Mouse (Mus musculus): ENCODE measurements around the gene Ift57. TPM values are rescaled to one million over a fixed set of nuclear protein-coding genes. Genes with fewer than 3 reads are reported as not detected.

Ift57 gene
- polyA plus RNA-seq, 1 experiment from 2014 or later = 43.7 TPM

DNA sequence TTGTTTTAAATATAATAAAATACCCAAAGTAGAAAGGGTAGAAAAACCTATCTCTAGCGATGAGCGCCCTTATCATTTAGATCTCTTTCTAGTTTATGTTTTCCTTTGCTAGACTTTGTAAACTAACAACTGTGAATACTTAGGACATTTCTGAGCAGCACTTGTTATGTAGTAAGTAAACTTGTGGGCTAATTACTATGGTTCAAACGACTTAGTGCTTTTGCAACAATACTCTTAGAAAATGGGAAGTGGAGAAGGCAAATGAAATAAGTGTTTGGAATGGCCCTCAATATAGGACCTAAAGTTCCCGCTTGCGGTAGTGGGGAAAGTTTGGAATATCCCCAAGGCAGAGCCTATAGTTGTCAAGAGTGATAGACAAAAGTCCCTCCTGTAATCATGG, 788 bp downstream of the Ift57 start:
- Histone ChIP-seq H3K27me3 (ENCODE audit: control insufficient read depth, insufficient read depth, low read depth, low read length) (no peaks in the 10 kb centered on the region), H3K27ac (ENCODE audit: low read length) (no peak overlapping the region), H3K9me3 (replicated peaks; ENCODE audit: control insufficient read depth, low read length, poor library complexity, severe bottlenecking) (no peaks in the 10 kb centered on the region), H3K36me3 (ENCODE audit: control insufficient read depth, insufficient read depth, low read length) (no peaks in the 10 kb centered on the region), H3K4me1 (ENCODE audit: control insufficient read depth, insufficient read depth, low read length) (peaks cover 18% of the 10 kb centered on the region), H3K4me2 (ENCODE audit: low read length) (peak overlapping the region; percentile 86), H3K9ac (ENCODE audit: low read depth, low read length) (no peak overlapping the region), H3K4me3 (ENCODE audit: low read depth, low read length) (peak overlapping the region; percentile 87)
- ATAC-seq = no peak
- 27% methylated on average over 5 of the region's 5 CpGs for WGBS

DNA sequence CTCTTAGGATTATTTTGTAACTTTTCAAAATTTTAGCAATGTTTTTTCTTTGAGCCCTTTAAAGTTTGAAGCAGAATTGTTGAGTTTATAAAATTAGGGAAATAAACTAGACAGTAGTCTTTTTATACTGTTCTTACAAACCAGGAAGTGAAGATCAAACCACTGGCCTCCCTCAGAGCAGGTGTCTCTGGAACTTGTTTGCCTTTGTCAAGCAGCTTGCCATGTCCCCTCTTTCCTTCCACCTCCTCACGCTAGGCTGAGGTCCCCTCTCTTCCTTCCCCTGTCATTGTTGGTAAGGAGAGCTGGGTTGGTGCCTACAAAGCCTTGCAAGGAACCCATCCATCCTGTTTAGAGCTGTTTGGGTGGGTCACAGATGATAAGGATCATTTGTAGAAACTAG, 9.0 kb downstream of the Ift57 start:
- no peak overlapping the region for H3K27ac ChIP-seq (ENCODE audit: low read length)
- H3K9ac ChIP-seq (ENCODE audit: low read depth, low read length) = no peak overlapping the region
- H3K9me3 ChIP-seq (replicated peaks; ENCODE audit: control insufficient read depth, low read length, poor library complexity, severe bottlenecking) = no peaks in the 10 kb centered on the region
- no peak overlapping the region for H3K4me2 ChIP-seq (ENCODE audit: low read length)
- H3K27me3 ChIP-seq (ENCODE audit: control insufficient read depth, insufficient read depth, low read depth, low read length) = no peaks in the 10 kb centered on the region
- ATAC-seq = no peak
- H3K36me3 ChIP-seq (ENCODE audit: control insufficient read depth, insufficient read depth, low read length) = peaks cover 11% of the 10 kb centered on the region; the same call in 1 of the 2 replicates
- H3K4me3 ChIP-seq (ENCODE audit: low read depth, low read length) = no peak overlapping the region
- H3K4me1 ChIP-seq (ENCODE audit: control insufficient read depth, insufficient read depth, low read length) = no peaks in the 10 kb centered on the region
- 85% methylated on average over 1 of the region's 1 CpGs for WGBS

DNA sequence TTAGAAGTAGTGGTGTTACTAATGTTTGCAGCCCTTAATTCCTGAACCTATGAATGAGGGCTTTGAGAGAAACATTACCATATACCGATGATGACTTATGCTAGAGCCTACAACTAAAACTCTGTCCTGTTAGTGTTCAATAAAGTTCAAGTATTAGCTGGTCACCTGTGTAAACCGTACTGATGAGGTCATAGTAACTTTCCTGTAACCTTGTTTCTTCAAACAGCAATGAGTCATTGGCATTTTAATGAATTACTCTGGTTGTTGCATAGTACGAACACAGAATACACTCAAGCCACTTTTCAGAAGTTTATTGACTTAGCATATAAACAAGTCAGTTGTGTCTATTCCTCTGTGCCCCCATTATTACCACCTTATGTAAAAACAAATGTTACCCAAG, 11.2 kb downstream of the Ift57 start:
- H3K27me3 ChIP-seq (ENCODE audit: control insufficient read depth, insufficient read depth, low read depth, low read length) = no peaks in the 10 kb centered on the region
- no peak overlapping the region for H3K4me3 ChIP-seq (ENCODE audit: low read depth, low read length)
- WGBS = 97% methylated on average over 3 of the region's 3 CpGs
- no peaks in the 10 kb centered on the region for H3K4me1 ChIP-seq (ENCODE audit: control insufficient read depth, insufficient read depth, low read length)
- H3K27ac ChIP-seq (ENCODE audit: low read length) = no peak overlapping the region
- no peak overlapping the region for H3K4me2 ChIP-seq (ENCODE audit: low read length)
- no peaks in the 10 kb centered on the region for H3K9me3 ChIP-seq (replicated peaks; ENCODE audit: control insufficient read depth, low read length, poor library complexity, severe bottlenecking)
- no peak overlapping the region for H3K9ac ChIP-seq (ENCODE audit: low read depth, low read length)
- no peak for ATAC-seq
- peaks cover 11% of the 10 kb centered on the region; the same call in 1 of the 2 replicates for H3K36me3 ChIP-seq (ENCODE audit: control insufficient read depth, insufficient read depth, low read length)

DNA sequence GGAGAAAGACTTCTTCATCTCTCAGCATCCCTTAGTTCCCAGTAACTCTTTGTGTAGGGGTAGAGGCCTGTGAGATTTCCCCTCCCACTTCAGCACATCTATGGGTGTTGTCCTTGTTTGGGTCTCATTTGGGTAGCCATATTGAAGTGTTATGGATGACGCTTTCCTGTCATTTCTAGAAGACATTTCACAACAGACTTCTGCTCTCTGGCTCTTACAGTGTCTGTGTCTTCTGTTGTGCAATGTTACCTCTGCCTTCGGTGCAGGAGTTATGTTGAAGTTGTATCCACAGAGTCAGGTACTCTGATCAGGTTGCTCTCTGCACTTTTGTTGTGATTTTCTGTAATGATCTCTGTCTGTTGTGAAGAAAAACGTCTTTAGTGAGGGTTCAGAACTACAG, 14.3 kb downstream of the Ift57 start:
- Histone ChIP-seq H3K4me3 (ENCODE audit: low read depth, low read length) (no peak overlapping the region), H3K9ac (ENCODE audit: low read depth, low read length) (no peak overlapping the region), H3K27ac (ENCODE audit: low read length) (no peak overlapping the region), H3K36me3 (ENCODE audit: control insufficient read depth, insufficient read depth, low read length) (peaks cover 11% of the 10 kb centered on the region; the same call in 1 of the 2 replicates), H3K27me3 (ENCODE audit: control insufficient read depth, insufficient read depth, low read depth, low read length) (no peaks in the 10 kb centered on the region), H3K4me2 (ENCODE audit: low read length) (no peak overlapping the region), H3K9me3 (replicated peaks; ENCODE audit: control insufficient read depth, low read length, poor library complexity, severe bottlenecking) (no peaks in the 10 kb centered on the region), H3K4me1 (ENCODE audit: control insufficient read depth, insufficient read depth, low read length) (no peaks in the 10 kb centered on the region)
- 85% methylated on average over 3 of the region's 3 CpGs for WGBS
- no peak for ATAC-seq

DNA sequence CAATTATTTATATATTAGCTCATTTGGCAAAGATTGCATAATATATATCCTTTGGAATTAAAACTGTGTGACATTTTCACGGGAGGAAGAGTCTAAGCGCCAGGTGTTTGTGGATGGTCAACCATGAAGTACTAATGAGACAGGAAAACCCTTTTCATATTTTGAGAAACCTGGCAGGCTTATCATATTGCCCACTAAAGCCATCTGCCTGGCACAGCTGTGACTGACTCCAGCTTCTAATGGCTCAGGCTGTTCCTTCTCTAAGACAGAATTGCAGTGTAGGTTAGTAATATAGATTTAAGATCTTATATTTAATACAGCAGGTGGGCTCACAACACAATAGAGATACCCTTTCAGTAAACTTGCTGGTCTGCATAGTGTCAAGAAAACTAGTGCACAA, 21.6 kb downstream of the Ift57 start:
- no peak for ATAC-seq

DNA sequence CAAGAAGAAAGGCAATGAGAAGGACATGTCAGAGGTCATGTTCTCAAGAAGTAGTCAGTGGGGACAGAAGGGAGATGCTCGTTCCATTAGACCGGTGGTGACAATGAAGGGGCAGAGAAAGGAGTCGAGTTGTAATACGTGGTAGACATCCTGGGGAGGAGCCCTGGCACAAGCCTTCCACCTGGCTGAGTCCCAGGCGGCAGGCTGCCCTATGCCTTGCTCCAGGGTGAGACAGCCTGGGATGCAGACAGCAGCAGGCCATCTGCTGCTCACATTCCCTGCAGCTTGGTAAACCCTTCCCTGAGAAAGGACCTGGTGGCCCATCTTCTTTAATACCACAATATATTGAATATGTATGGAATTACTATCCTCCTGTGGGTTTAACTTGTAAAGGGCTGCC, 22.6 kb downstream of the Ift57 start:
- Histone ChIP-seq H3K4me2 (ENCODE audit: low read length) (no peak overlapping the region), H3K27ac (ENCODE audit: low read length) (no peak overlapping the region), H3K36me3 (ENCODE audit: control insufficient read depth, insufficient read depth, low read length) (no peaks in the 10 kb centered on the region), H3K9me3 (replicated peaks; ENCODE audit: control insufficient read depth, low read length, poor library complexity, severe bottlenecking) (no peaks in the 10 kb centered on the region), H3K4me3 (ENCODE audit: low read depth, low read length) (no peak overlapping the region), H3K4me1 (ENCODE audit: control insufficient read depth, insufficient read depth, low read length) (no peaks in the 10 kb centered on the region), H3K9ac (ENCODE audit: low read depth, low read length) (no peak overlapping the region), H3K27me3 (ENCODE audit: control insufficient read depth, insufficient read depth, low read depth, low read length) (no peaks in the 10 kb centered on the region)
- ATAC-seq = no peak
- WGBS = 44% methylated on average over 5 of the region's 5 CpGs

More for the DNA sequence above, 21.6 kb downstream of the Ift57 start:
- H3K9ac ChIP-seq (ENCODE audit: low read depth, low read length) = no peak overlapping the region
- no peak overlapping the region for H3K4me2 ChIP-seq (ENCODE audit: low read length)
- WGBS = 75% methylated on average over 2 of the region's 2 CpGs
- no peaks in the 10 kb centered on the region for H3K27me3 ChIP-seq (ENCODE audit: control insufficient read depth, insufficient read depth, low read depth, low read length)
- H3K36me3 ChIP-seq (ENCODE audit: control insufficient read depth, insufficient read depth, low read length) = no peaks in the 10 kb centered on the region
- no peak overlapping the region for H3K4me3 ChIP-seq (ENCODE audit: low read depth, low read length)
- no peaks in the 10 kb centered on the region for H3K9me3 ChIP-seq (replicated peaks; ENCODE audit: control insufficient read depth, low read length, poor library complexity, severe bottlenecking)
- H3K4me1 ChIP-seq (ENCODE audit: control insufficient read depth, insufficient read depth, low read length) = no peaks in the 10 kb centered on the region
- H3K27ac ChIP-seq (ENCODE audit: low read length) = no peak overlapping the region

DNA sequence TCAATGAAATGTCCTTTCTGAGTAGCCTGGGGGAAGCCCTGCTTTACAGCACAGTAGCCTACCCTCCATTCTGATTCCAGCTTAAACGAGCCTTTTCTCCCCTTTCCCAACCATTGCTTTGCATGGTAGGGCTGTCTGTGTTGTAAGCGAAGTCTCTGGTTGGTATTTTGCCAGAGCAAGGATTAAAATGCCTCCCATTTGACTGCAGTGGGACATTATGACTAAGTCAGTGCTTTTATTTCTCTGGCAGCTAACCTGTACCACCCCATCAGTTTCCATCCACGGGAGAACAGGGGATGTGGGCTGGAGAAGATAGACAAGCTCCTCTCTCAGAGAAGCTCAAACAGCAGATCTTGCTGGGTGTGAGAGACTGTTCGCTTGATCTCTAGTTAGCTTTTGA, 24.2 kb downstream of the Ift57 start:
- Histone ChIP-seq H3K27ac (ENCODE audit: low read length) (no peak overlapping the region), H3K4me1 (ENCODE audit: control insufficient read depth, insufficient read depth, low read length) (no peaks in the 10 kb centered on the region), H3K27me3 (ENCODE audit: control insufficient read depth, insufficient read depth, low read depth, low read length) (no peaks in the 10 kb centered on the region), H3K36me3 (ENCODE audit: control insufficient read depth, insufficient read depth, low read length) (no peaks in the 10 kb centered on the region), H3K4me3 (ENCODE audit: low read depth, low read length) (no peak overlapping the region), H3K9me3 (replicated peaks; ENCODE audit: control insufficient read depth, low read length, poor library complexity, severe bottlenecking) (no peaks in the 10 kb centered on the region), H3K4me2 (ENCODE audit: low read length) (no peak overlapping the region), H3K9ac (ENCODE audit: low read depth, low read length) (no peak overlapping the region)
- no peak for ATAC-seq
- 52% methylated on average over 4 of the region's 4 CpGs for WGBS

DNA sequence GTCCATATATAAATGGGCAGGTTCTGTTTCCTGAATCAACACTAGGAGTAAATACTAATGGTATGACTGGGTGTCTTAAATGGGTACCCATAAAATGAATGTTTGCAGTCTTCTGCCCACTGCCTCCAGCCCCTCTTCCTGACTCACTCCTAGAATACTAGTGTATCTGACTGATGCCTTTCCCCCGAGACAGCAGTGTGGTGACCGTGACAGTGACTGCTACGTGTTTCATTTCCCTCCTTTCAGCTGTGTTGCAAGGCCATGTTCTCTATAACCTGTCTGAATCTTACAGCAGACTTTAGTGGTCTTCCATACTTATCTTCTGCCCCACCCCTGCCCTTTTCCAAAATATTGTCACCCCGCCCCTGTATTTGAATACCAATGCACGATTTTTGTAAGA, 25.2 kb downstream of the Ift57 start:
- ATAC-seq = no peak

DNA sequence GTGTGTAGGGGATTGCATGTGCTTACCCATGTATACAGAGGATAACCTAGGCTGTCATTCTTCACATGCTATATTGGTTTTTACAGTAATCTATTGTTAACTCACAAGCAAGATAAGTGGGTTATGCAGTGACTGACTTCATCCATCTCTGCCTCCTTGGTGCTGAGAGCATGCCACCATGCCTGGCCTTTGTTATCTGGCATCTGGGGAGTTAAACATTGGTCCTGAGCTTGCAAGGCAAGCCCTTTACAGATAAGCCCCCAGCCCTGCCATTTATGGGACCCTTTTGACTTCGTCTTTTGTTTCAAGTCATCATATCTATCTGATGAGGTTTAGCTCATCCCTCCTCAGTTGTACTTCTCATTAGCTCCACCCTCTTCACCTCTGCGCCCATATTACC, 25.9 kb downstream of the Ift57 start:
- H3K27me3 ChIP-seq (ENCODE audit: control insufficient read depth, insufficient read depth, low read depth, low read length) = no peaks in the 10 kb centered on the region
- H3K36me3 ChIP-seq (ENCODE audit: control insufficient read depth, insufficient read depth, low read length) = no peaks in the 10 kb centered on the region
- no peaks in the 10 kb centered on the region for H3K9me3 ChIP-seq (replicated peaks; ENCODE audit: control insufficient read depth, low read length, poor library complexity, severe bottlenecking)
- ATAC-seq = no peak
- H3K4me3 ChIP-seq (ENCODE audit: low read depth, low read length) = no peak overlapping the region
- H3K4me1 ChIP-seq (ENCODE audit: control insufficient read depth, insufficient read depth, low read length) = no peaks in the 10 kb centered on the region
- H3K4me2 ChIP-seq (ENCODE audit: low read length) = no peak overlapping the region
- no peak overlapping the region for H3K27ac ChIP-seq (ENCODE audit: low read length)
- 95% methylated on average over 2 of the region's 2 CpGs for WGBS
- H3K9ac ChIP-seq (ENCODE audit: low read depth, low read length) = no peak overlapping the region

More for the DNA sequence above, 25.2 kb downstream of the Ift57 start:
- H3K27ac ChIP-seq (ENCODE audit: low read length) = no peak overlapping the region
- H3K36me3 ChIP-seq (ENCODE audit: control insufficient read depth, insufficient read depth, low read length) = no peaks in the 10 kb centered on the region
- H3K9ac ChIP-seq (ENCODE audit: low read depth, low read length) = no peak overlapping the region
- H3K9me3 ChIP-seq (replicated peaks; ENCODE audit: control insufficient read depth, low read length, poor library complexity, severe bottlenecking) = no peaks in the 10 kb centered on the region
- WGBS = 81% methylated on average over 5 of the region's 5 CpGs
- no peak overlapping the region for H3K4me3 ChIP-seq (ENCODE audit: low read depth, low read length)
- no peak overlapping the region for H3K4me2 ChIP-seq (ENCODE audit: low read length)
- H3K27me3 ChIP-seq (ENCODE audit: control insufficient read depth, insufficient read depth, low read depth, low read length) = no peaks in the 10 kb centered on the region
- H3K4me1 ChIP-seq (ENCODE audit: control insufficient read depth, insufficient read depth, low read length) = no peaks in the 10 kb centered on the region

DNA sequence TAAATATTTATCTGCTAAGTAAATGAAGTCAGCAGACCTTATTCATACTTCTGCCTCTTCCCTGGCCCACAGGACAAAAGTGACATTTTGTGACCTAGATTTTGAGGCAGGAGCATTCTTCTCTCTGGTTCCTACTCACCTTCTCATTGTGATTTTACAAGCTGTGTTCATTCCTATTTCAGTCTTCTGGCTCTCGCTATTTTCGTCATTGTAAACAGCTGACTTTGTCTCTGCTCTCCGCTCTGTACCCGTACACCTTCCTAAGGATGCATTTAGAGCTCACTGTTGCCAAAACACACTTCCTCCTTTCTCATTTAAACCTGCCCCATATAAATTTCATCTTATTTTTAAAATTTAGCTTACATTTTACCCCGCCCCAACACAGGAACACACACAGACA, 26.4 kb downstream of the Ift57 start:
- H3K36me3 ChIP-seq (ENCODE audit: control insufficient read depth, insufficient read depth, low read length) = no peaks in the 10 kb centered on the region
- no peaks in the 10 kb centered on the region for H3K9me3 ChIP-seq (replicated peaks; ENCODE audit: control insufficient read depth, low read length, poor library complexity, severe bottlenecking)
- H3K4me1 ChIP-seq (ENCODE audit: control insufficient read depth, insufficient read depth, low read length) = no peaks in the 10 kb centered on the region
- no peak overlapping the region for H3K27ac ChIP-seq (ENCODE audit: low read length)
- WGBS = 93% methylated on average over 5 of the region's 5 CpGs
- no peak overlapping the region for H3K4me2 ChIP-seq (ENCODE audit: low read length)
- no peaks in the 10 kb centered on the region for H3K27me3 ChIP-seq (ENCODE audit: control insufficient read depth, insufficient read depth, low read depth, low read length)
- no peak overlapping the region for H3K4me3 ChIP-seq (ENCODE audit: low read depth, low read length)
- no peak for ATAC-seq
- no peak overlapping the region for H3K9ac ChIP-seq (ENCODE audit: low read depth, low read length)

All from midbrain, embryonic 16.5 days (tissue).